Mouse (Mus musculus) left cerebral cortex, postnatal 10 days (tissue): ENCODE data around the gene Alg9. TPM values are rescaled to one million over a fixed set of nuclear protein-coding genes. Genes with fewer than 3 reads are reported as not detected.
A peak's percentile ranks its signal among the peaks of the same experiment; 100 is the strongest.

Experiments
- DNase-seq, 2 experiments: peaks; one replicate each; pipeline ENCODE4 v3.0.0; 2021 to 2022; ENCODE audit warnings: low spot score in 2 of 2, mixed read lengths in 1 of 2; ENCODE audit errors: extremely low spot score in 1 of 2
- intact Hi-C: fragments of 180-260 bp; cut with DNase I; formaldehyde crosslinking; loops from one replicate; pipeline ENCODE4 v1.15.1; 2025
- total RNA-seq, 2 experiments: library from RNA; stranded (reverse); gene quantifications; 2 replicates each; pipeline ENCODE4 v1.2.3; 2021

Alg9 gene
- total RNA-seq, 2 experiments from 2014 or later = 36.2 to 38.7 TPM

DNA sequence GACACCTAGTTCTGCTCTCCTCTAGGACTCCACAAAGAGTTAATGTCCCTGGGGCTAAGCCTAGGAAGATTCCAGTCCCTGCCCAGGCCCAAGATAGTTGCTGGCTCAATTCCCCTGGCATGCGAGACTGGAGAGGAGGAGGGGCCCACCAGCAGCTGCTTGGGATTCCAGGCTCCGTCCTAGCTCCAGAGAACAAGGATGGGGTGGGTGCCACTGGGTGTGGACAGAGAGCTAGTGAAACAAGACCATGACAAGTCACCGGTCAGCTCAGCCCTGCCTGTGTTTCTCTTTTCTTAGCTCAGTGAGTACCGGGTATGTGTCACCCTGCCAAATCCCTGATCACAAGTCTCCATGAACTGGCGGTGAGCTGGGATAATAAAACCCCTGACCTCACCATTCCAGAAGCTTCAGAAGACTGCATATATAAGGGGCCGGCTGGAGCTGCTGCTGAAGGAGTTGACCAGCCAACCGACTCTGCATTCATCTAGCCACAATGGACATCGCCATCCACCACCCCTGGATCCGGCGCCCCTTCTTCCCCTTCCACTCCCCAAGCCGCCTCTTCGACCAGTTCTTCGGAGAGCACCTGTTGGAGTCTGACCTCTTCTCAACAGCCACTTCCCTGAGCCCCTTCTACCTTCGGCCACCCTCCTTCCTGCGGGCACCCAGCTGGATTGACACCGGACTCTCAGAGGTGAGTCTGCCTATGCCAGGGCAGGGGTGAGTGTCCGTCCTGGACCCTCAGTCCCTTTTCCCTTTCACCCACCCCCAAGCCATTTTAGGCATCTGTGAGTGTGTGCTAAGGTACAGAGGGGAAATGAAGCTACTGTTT, 21.8 kb upstream of the Alg9 start:
- peak; percentile 67 to 87 for DNase-seq
- intact Hi-C loops = no loop called here

GRCm38 (mm10) chr9:50753947-50754346, 20.9 kb upstream of the Alg9 start:
- DNase-seq = no peak
- intact Hi-C loops = no loop called here

DNA sequence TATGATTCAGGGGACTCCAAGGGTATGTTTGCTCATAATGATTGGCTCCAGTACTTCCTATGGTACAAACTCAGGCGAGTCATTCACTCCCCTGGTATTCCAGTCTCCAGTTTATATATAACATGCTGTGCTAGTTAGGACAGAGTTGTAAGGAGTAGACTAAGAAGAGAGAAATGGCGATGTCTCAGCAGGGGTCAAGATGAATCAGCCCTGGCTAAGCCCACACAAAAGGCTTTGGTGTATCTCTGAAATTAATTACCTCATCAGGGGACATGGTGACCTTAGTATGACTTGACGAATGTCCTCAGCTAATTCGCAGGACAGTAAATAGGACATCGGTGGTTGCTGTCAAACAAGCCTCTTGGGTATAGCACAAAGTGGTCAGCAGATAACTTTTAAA, 18.1 kb upstream of the Alg9 start:
- intact Hi-C loops = loop anchor here (5.0 kb wide), 1 partner anchor 521 kb away; the partner anchor contains the start of gene Colca2
- DNase-seq = no peak

DNA sequence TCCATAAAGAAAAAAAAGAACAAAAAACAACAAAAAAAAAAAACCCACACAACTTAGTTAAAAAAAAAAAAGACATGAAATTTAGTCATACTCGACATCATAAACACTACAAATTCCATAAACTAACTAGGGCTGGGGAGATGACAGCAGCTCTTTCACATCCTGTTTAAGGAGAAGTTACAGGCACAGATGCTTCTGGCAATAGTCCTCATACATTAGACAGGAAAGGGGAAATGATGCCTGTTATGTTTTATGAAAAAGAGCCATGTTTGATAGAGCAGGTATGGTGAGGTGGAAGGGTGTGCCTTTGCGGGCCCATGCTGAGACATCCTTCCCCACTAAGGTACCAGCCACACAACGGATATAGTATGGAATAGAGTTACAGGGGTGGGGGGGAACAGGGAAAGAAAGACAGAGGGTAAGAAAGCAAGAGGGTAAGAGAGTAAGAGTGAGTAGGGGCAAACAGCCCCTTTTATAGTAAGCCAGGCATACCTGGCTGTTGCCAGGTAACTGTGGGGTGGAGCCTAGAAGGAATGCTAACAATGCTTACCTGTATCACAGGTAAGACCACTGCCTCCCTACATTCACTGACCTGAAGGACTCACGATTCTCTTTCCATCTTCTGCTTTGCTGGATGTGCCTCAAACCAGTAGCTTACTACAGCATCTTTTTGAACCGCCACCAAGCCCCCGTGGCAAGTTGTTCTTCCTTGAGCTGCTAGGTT, 13.1 kb upstream of the Alg9 start:
- DNase-seq = no peak
- intact Hi-C loops = no loop called here

DNA sequence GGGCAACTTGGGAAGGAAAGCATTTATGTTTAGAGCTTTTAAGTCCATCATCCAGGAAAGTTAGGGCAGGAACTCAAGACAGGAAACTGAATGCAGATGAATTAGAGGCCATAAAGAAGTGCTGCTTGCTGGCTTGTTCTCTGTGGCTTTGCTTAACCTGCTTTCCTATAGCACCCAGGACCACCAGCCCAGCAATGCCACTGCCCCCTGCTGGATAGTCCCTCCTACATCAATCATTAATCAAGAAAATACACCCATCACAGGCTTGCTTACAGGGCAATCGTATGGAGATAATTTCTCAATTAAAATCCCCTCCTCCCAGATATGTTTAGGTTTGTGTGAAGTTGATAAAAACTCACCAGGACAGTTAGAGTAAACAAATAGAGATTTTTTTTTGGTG, 11.5 kb upstream of the Alg9 start:
- no peak for DNase-seq
- intact Hi-C loops = no loop called here

- DNase-seq = no peak
- intact Hi-C loops = loop anchor here (5.0 kb wide), 1 partner anchor 70 kb away; no protein-coding TSS in a partner anchor
Measured at GRCm38 (mm10) chr9:50767531-50768106, 7.2 kb upstream of the Alg9 start.

DNA sequence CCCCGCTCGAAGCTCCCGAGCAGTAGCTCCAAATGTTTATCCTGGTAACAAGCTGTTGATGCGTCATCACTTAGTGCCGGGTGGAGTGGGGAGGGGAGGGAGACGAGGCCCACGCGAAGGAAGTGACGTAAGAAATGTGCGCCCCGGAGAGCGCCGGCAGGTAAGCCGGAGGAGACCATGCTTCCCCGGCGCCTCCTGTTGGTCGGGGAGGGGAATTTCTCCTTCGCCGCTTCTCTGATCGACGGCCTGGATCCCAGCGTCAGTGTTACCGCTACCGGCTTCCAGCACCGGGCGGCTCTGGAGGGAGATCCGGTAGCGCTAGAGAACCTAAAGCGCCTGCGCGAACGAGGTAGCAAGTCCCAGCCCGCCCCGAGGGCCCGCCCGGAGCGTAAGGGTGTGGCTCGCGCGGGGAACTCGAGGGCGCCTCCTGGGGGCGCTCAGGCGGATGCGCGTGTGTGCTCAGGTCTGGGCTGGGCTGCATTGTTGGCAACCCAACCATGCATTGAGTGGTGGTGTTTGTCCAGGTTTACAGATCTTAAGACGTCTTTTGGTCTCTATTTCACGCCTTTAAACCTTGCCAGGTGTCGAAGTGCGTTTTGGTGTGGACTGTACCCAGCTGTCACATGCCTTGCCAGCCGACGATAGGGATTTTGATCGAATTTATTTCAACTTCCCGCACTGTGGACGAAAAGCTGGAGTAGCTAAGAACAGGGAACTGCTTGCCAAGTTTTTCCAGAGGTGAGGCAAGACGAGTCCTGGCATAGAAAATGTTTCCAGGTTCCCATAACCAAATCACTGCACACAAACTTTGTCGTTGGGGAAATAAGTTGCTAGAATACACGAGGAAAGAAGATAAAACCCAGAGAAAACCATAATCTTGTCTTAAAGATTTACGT, 6.5 kb upstream of the Alg9 start, which contains the start of gene Fdxacb1:
Fdxacb1 (plus strand) TSS at position 130 of the 896 bp plus-strand sequence.
- intact Hi-C loops = loop anchor here (5.0 kb wide), 1 partner anchor 71 kb away; no protein-coding TSS in a partner anchor
- peak; percentile 98 to 99 for DNase-seq

- no peak for DNase-seq
- intact Hi-C loops = no loop called here
Measured at GRCm38 (mm10) chr9:50770011-50770410, 4.8 kb upstream of the Alg9 start.

DNA sequence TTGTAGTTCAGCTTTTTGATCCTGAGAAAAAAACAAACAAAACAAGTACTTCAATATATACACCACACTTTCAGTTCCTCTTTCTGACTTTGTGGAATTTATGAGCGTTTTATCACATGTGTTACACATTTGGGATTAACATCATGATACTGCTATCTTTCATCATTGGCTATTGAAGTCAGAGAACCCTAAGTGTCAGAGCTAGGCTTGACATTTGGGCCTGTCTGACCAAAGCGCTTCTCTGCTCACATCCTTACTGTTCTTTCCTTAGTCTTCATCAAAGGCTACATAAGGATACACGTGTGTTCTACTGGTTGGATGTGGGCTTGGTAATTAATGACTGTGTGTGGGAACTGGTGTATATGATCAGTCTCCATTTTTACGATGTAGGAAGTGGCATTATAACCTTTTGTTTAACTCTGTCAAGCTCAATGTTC, 775 bp upstream of the Alg9 start:
- intact Hi-C loops = no loop called here
- no peak for DNase-seq

DNA sequence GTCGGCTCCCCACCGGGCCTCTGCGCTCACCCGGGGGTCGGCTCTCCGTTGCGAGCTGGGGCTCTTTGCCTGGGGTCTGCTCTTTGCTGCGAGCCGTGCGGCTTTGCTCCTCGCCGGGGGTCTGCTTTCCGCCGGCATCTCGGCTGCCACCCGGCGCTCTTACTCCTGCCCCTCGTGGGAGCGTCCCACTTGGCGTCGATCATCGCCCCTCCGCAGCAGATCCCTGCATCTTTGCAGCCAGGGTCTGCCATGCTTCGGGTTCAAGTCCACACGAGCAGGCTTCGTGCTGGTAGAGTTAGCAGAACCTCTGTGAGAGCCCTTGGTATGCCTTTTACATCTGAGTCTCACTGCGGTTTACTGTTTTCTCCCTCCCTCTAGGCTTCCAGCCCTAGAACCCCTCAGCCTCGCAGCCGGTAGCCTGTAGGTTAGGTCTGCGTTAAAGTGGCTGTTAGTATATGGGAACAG, 875 bp downstream of the Alg9 start:
- intact Hi-C loops = no loop called here
- DNase-seq = no peak

DNA sequence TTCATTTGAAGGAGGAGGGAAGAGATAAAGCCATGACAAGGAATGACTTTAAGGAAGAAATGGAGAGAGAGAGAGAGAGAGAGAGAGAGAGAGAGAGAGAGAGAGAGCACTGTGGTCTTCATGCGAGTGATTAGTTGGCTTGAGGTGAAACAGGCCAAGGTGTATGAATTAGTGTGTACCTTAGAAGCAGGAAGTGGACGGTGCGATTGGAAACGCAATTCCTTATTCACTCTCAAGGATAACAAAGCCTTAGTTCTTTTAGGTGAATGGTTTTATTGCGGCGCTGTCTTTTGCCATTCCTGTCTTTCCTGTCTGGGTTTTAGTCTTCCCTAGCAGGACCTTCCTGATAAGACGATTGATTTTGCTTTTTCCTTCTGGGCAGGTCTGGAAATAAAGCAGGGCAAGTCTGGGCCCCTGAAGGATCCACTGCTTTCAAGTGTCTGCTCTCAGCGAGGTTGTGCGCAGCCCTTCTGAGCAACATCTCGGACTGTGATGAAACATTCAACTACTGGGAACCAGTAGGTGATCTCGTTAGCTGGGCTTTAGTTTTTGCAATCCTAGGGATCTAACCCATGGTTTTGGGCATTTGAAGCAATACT, 1.4 kb downstream of the Alg9 start:
- intact Hi-C loops = no loop called here
- DNase-seq = no peak

- intact Hi-C loops = no loop called here
- DNase-seq = no peak
Measured at GRCm38 (mm10) chr9:50782155-50782554, 7.3 kb downstream of the Alg9 start.

DNA sequence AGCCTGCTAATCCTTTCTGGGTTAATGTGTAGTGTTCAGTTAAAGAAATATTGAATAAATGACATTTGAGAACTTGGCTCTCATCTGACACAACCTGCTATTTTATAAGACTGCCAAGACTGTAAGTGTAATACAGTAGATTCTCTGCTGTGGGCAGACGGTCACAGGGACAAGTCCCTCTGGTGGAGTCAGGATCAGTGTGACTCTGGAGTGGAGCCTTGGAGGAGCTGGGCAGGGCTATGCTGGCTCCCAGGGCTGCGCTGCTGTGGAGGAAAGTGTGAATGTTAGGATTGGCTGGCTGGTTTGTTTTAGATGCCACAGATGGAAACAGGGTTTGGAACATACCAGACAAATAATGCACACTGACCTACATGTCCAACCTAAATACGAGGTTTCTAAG, 20.4 kb downstream of the Alg9 start:
- intact Hi-C loops = no loop called here

DNA sequence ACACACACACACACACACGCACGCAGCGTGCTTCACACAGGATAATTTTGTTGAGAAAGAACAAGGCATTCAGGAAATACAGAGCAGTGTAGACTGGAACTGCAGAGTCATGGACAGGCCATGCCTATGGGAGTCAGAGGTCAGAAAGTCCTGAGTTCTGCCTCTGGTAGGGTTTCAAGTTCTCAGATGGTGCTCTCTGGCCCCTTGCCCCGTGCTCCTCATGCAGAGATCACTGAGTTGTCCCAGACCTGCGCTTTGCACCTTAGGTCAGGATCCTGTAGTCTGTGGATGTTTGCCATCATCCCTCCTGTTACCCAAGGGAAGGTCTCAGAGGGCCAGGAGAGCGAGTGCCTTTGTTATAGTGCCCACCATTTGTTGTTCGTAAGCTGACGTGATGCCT, 22.0 kb downstream of the Alg9 start:
- intact Hi-C loops = no loop called here
- DNase-seq = no peak

More for the DNA sequence above, 20.4 kb downstream of the Alg9 start:
- DNase-seq = no peak

DNA sequence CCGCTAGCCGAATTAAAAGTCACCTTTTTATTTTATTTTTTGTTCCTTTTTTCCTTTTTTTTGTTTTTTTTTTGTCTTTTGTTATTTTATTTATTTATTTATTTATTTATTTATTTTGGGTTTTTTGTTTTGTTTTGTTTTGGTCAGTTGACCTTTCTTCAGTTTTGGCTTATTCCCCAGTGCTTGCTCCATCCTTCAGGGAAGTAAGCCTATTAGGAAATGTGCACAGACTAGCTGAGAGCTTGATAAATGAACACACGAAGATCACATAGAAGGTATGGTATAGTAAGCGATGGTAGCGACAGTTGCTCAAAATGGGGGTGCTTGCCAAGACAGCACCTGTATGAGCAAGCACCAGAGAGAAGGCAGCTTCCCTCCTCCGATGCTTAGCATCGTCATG, 22.8 kb downstream of the Alg9 start:
- intact Hi-C loops = no loop called here
- DNase-seq = no peak

GRCm38 (mm10) chr9:50798368-50798767, 23.5 kb downstream of the Alg9 start:
- no peak for DNase-seq
- intact Hi-C loops = no loop called here

DNA sequence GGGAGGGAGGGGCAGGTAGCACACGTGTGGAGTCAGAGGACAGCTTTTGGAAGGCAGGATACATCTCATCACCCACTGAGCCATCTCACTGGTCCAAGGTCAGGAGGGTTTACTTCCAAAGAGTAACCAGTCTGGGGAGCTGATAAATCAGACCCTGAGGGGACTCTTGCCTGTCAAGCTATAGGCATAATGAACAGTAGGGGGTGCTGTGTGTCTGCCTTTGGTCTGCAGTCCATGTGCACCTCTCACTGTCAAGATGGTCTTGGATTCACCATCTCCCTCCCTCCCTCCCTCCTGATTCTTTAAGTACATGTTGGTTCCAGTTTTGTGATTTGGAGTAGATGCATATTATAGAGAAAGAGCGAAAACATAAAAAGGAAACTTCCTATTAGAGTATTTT, 26.2 kb downstream of the Alg9 start:
- intact Hi-C loops = no loop called here
- peak; percentile 43 to 49 for DNase-seq

- intact Hi-C loops = no loop called here
- DNase-seq = no peak
Measured at GRCm38 (mm10) chr9:50803055-50803671, 28.3 kb downstream of the Alg9 start.
